Mouse (Mus musculus) midbrain, postnatal 0 days (tissue): ENCODE results near the gene Stk32c. TPM values are rescaled to one million over a fixed set of nuclear protein-coding genes. Genes with fewer than 3 reads are reported as not detected.
A peak's percentile ranks its signal among the peaks of the same experiment; 100 is the strongest.

Source experiments
- ATAC-seq: fragments of 200-750 bp; cut with Nextera tagmentation; 2 replicates; pipeline ENCODE4 v1.8.0; 2017; ENCODE audit warnings: moderate number of reproducible peaks, mild to moderate bottlenecking, moderate TSS enrichment, moderate library complexity; ENCODE audit not compliant: low FRiP score
- DNase-seq: peaks from one replicate; pipeline ENCODE4 v3.0.0-alpha.2; 2015; ENCODE audit warnings: low spot score
- H3K27ac ChIP-seq: fragments of 300-500 bp; sonication (generic); 2 replicates; pipeline ENCODE4 v1.5.1; 2014; ENCODE audit warnings: low read depth, mild to moderate bottlenecking, low read length, mixed read lengths
- H3K27me3 ChIP-seq: fragments of 300-500 bp; sonication (generic); 2 replicates; pipeline ENCODE4 v1.6.1; 2014; ENCODE audit warnings: low read length, control low read depth, mixed read lengths; ENCODE audit not compliant: insufficient read depth
- H3K36me3 ChIP-seq: fragments of 300-500 bp; sonication (generic); 2 replicates; pipeline ENCODE4 v1.6.1; 2014; ENCODE audit warnings: low read length, control low read depth, mixed read lengths; ENCODE audit not compliant: insufficient read depth
- H3K4me1 ChIP-seq: fragments of 300-500 bp; sonication (generic); 2 replicates; pipeline ENCODE4 v1.6.1; 2014; ENCODE audit warnings: mild to moderate bottlenecking, control low read depth, antibody characterized with exemption, low read length, mixed read lengths; ENCODE audit not compliant: insufficient read depth
- H3K4me2 ChIP-seq: fragments of 300-500 bp; sonication (generic); 2 replicates; pipeline ENCODE4 v1.6.1; 2014; ENCODE audit warnings: low read depth, mild to moderate bottlenecking, low read length, mixed read lengths; ENCODE audit not compliant: poor library complexity, severe bottlenecking
- H3K4me3 ChIP-seq: fragments of 300-500 bp; sonication (generic); 2 replicates; pipeline ENCODE4 v1.5.1; 2014; ENCODE audit warnings: low read depth, mild to moderate bottlenecking, low read length, moderate library complexity
- H3K9ac ChIP-seq: fragments of 300-500 bp; sonication (generic); replicated peaks from 2 replicates; pipeline ENCODE4 v1.6.1; 2014; ENCODE audit warnings: mild to moderate bottlenecking, low read length, moderate library complexity, mixed read lengths; ENCODE audit not compliant: poor library complexity, severe bottlenecking
- H3K9me3 ChIP-seq: fragments of 300-500 bp; sonication (generic); 2 replicates; pipeline ENCODE4 v1.6.1; 2016; ENCODE audit warnings: low read length, control low read depth
- CTCF ChIP-seq: IDR thresholded peaks from 2 replicates; pipeline ENCODE4 v1.5.1; 2016; ENCODE audit warnings: antibody characterized with exemption, mild to moderate bottlenecking
- WGBS: fragments of 180-500 bp; shearing (Covaris S2); extraction: QIAGEN DNeasy Blood & Tissue Kit; methylation state at CpG from one replicate; pipeline ENCODE4 v1.1.7; 2014; 5-methylcytosine and 5-hydroxymethylcytosine counted together
- polyA plus RNA-seq: library from polyadenylated mRNA; unstranded; fragments of >200 nt; fragmentation: Nextera tagmentation; extraction: Ambion mirVana; gene quantifications from 2 replicates; pipeline ENCODE4 v1.2.1, GENCODE M21; 2015
- total RNA-seq: library from RNA; depleted of rRNA; stranded (reverse); fragments of >200 nt; gene quantifications from 2 replicates; pipeline ENCODE4 v1.2.3, GENCODE M21; 2014

Gene Stk32c
- total and polyA plus RNA-seq, 2 experiments from 2014 or later = 2.4 to 35.6 TPM

- no peak for ATAC-seq
These were observed 1.1 kb upstream of the Stk32c start for GRCm38 (mm10) chr7:139214160-139214559.

DNA sequence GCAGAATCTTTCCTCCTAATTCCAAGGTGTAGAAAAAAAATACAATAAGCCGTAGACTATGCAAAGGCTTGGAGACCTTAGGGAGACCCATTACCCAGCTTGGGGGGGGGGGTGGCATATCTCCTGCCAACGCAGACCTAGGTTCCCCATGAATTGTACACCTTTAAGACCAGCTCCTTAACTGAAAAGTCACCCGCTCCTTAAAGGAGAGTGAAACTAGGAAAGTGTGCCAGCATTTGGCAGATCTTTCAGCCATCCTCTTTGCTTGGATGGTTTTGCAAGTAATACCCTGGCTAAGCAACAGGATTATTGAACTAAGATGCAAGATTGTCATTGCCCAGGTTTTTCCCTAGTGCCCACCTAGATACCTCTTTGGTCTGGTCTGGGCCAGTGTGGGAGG, 644 bp upstream of the Stk32c start:
- WGBS = 65% methylated on average over 3 of the region's 3 CpGs
- ATAC-seq (no peak), DNase-seq (no peak)
- TF ChIP-seq CTCF = no peak
- H3K4me1 ChIP-seq = peaks cover 4% of the 10 kb centered on the region
- H3K4me2 ChIP-seq = peak overlapping the region; percentile 62
- H3K4me3 ChIP-seq = peak overlapping the region; percentile 51
- H3K9ac ChIP-seq = peak overlapping the region; percentile 65
- no peaks in the 10 kb centered on the region for H3K9me3 ChIP-seq
- no peaks in the 10 kb centered on the region for H3K27me3 ChIP-seq
- H3K36me3 ChIP-seq = no peaks in the 10 kb centered on the region
- H3K27ac ChIP-seq = peak overlapping the region; percentile 68

More at GRCm38 (mm10) chr7:139214160-139214559, 1.1 kb upstream of the Stk32c start:
- 82% methylated on average over 3 of the region's 3 CpGs for WGBS
- no peak overlapping the region for H3K9ac ChIP-seq
- no peaks in the 10 kb centered on the region for H3K27me3 ChIP-seq
- H3K4me1 ChIP-seq = peaks cover 4% of the 10 kb centered on the region
- H3K27ac ChIP-seq = no peak overlapping the region
- H3K4me2 ChIP-seq = no peak overlapping the region
- no peaks in the 10 kb centered on the region for H3K36me3 ChIP-seq
- TF ChIP-seq CTCF = no peak
- DNase-seq = no peak
- H3K4me3 ChIP-seq = no peak overlapping the region
- H3K9me3 ChIP-seq = no peaks in the 10 kb centered on the region

- 91% methylated on average over 6 of the region's 6 CpGs for WGBS
- Histone ChIP-seq H3K27ac (no peak overlapping the region), H3K36me3 (no peaks in the 10 kb centered on the region), H3K9me3 (no peaks in the 10 kb centered on the region), H3K4me2 (no peak overlapping the region), H3K9ac (no peak overlapping the region), H3K4me3 (no peak overlapping the region), H3K4me1 (peaks cover 4% of the 10 kb centered on the region), H3K27me3 (no peaks in the 10 kb centered on the region)
- ATAC-seq (no peak), DNase-seq (no peak)
- TF ChIP-seq CTCF = no peak
These were observed 1.3 kb downstream of the Stk32c start for GRCm38 (mm10) chr7:139211761-139212160.

DNA sequence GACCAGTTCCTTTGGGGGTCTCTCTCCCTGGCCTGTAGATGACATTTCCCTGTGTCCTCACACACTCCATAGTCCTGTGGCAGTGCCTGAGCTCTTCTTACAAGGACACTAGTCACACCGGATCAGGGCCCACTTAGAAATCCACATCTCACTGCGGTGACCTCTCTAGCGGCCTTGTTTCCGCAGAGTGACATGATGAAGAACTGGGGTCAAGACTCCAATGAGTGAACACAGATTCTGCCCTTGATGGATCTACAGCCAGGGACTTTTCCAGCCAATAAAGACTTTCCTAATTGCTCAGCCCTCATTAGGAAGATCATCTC, 4.4 kb downstream of the Stk32c start:
- Histone ChIP-seq H3K4me3 (no peak overlapping the region), H3K9me3 (no peaks in the 10 kb centered on the region), H3K27me3 (no peaks in the 10 kb centered on the region), H3K9ac (no peak overlapping the region), H3K36me3 (no peaks in the 10 kb centered on the region), H3K4me2 (no peak overlapping the region), H3K27ac (no peak overlapping the region), H3K4me1 (peaks cover 1% of the 10 kb centered on the region)
- TF ChIP-seq CTCF = no peak
- WGBS = 93% methylated on average over 4 of the region's 4 CpGs
- no peak for DNase-seq
- ATAC-seq = no peak

DNA sequence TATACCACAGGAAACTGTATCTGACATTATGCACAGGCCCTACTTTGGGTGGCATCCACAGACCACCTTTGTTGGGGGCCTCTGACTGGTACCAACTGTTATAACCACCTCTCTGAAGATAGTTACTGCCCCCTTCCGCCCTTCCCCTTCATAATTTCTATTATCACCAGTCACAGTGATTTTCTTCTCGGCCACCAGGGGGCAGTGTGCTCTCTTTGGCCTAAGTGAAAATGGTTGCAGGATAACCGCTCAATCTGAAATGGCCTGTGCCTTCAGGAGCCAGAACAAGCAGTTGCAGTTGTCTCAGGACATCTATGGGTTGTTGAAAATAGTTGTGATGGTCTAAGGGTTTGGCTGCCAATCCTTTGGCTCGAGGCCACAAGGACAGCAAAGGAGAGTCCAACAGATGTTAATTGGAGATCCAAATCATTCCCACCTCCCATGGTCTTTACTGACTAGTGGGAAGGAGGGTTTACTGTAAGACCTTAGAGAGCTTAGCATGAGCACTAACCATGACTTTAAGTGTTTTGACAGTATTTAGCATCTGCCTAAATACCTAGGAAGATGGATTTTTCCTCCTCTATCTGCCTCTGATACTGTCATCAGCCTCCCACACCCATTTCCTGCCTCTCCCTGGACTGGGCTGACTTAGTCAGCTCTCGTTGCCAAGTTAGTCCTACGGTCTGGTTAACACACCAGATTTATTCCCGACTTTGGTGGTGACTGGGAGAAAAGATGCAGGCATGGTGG, 4.9 kb downstream of the Stk32c start:
- 28% methylated on average over 7 of the region's 7 CpGs for WGBS
- H3K9ac ChIP-seq = no peak overlapping the region
- no peak for ATAC-seq

DNA sequence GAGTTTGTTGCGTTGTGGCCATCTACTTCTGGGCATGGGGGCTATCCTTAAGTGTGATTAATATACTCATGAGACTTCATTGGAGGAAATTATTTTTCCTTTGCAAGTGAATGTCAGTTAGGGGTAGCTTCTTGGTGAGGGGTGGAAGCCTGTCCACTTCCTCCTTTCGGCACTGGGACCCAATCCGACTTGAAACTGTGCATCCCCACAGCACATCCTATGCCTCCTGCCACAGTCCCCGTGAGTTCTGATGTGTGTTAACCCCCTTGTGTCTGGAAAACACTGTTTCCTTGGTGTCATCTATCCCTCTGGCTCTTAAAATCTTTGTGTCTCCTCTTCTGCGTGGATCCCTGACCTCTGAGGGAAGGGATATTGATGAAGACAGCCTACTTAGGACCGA, 11.9 kb downstream of the Stk32c start:
- DNase-seq = no peak

More for the DNA sequence above, 4.9 kb downstream of the Stk32c start:
- DNase-seq = peak; percentile 74
- no peaks in the 10 kb centered on the region for H3K27me3 ChIP-seq
- H3K4me2 ChIP-seq = no peak overlapping the region
- H3K4me3 ChIP-seq = no peak overlapping the region
- H3K9me3 ChIP-seq = no peaks in the 10 kb centered on the region
- H3K4me1 ChIP-seq = no peaks in the 10 kb centered on the region; the same call in 1 of the 2 replicates
- no peaks in the 10 kb centered on the region for H3K36me3 ChIP-seq
- no peak overlapping the region for H3K27ac ChIP-seq
- peak; percentile 98 for TF ChIP-seq CTCF

More for the DNA sequence above, 11.9 kb downstream of the Stk32c start:
- Histone ChIP-seq H3K4me3 (no peak overlapping the region), H3K9me3 (no peaks in the 10 kb centered on the region), H3K9ac (no peak overlapping the region), H3K4me2 (no peak overlapping the region), H3K27me3 (no peaks in the 10 kb centered on the region), H3K27ac (no peak overlapping the region), H3K4me1 (no peaks in the 10 kb centered on the region), H3K36me3 (no peaks in the 10 kb centered on the region)
- no peak for ATAC-seq
- 61% methylated on average over 6 of the region's 6 CpGs for WGBS
- no peak for TF ChIP-seq CTCF
